ENCODE assay signal across 9 mouse cellular contexts in genomic region chr2:166035725-166036124, GRCm38 (mm10). TPM values are rescaled to one million over a fixed set of nuclear protein-coding genes. Genes with fewer than 3 reads are reported as not detected.
DNase-seq lines count a peak whose midpoint lies in the region; ATAC-seq and TF ChIP-seq lines count a peak whose summit lies in the region.
"Had no signal": no experiment of that assay in that cellular context is flagged by ENCODE, and none has a peak within 500 bp of the region (broad histone marks: within the 10 kb centered on the region; RNA-seq: fewer than 3 reads in every experiment).

No protein-coding gene starts in this region.

- WGBS in liver, embryonic 11.5 days, result 60% methylated on average over 3 of the region's 3 CpGs
- 39% methylated on average over 3 of the region's 3 CpGs for WGBS in lung, postnatal 0 days

- POLR2A ChIA-PET in Patski (lab: Charles Lee), result no interaction called here

- peaks cover 19% of the 10 kb centered on the region for H3K4me1 ChIP-seq in liver, embryonic 11.5 days (replicated peaks; ENCODE audit: control insufficient read depth, insufficient read depth, low read length)
- H3K4me1 ChIP-seq in lung, postnatal 0 days (ENCODE audit: insufficient read depth, low read depth, low read length), result no peaks in the 10 kb centered on the region

- H3K9ac ChIP-seq in liver, embryonic 11.5 days (ENCODE audit: low read depth, low read length), result no peak overlapping the region
- no peak overlapping the region for H3K9ac ChIP-seq in lung, postnatal 0 days (replicated peaks; ENCODE audit: low read depth)
- H3K9ac ChIP-seq: midbrain, embryonic 12.5 days had no signal

- ATAC-seq in liver, embryonic 11.5 days (replicated peaks; ENCODE audit: low FRiP score), result no peak
- no peak for ATAC-seq in Patski
- peak; percentile 59; the same call in 1 of the 2 replicates for ATAC-seq in common myeloid progenitor, adult 5-6 weeks (replicated peaks; ENCODE audit: low read depth, poor library complexity, severe bottlenecking)
- ATAC-seq in lung, postnatal 0 days, result peak; percentile 53

- in situ Hi-C loops in Patski (cut with MboI; ENCODE audit: low pct_unique_long_range_greater_than_20kb), result no loop called here

- peaks cover 3% of the 10 kb centered on the region; the same call in 1 of the 2 replicates for H3K36me3 ChIP-seq in liver, embryonic 11.5 days (ENCODE audit: control insufficient read depth, insufficient read depth, low read length)
- H3K36me3 ChIP-seq in lung, postnatal 0 days (ENCODE audit: insufficient read depth, low read length), result no peaks in the 10 kb centered on the region

- no peaks in the 10 kb centered on the region for H3K27me3 ChIP-seq in liver, embryonic 11.5 days (replicated peaks; ENCODE audit: control insufficient read depth, insufficient read depth, low read length)
- no peaks in the 10 kb centered on the region for H3K27me3 ChIP-seq in Patski
- H3K27me3 ChIP-seq in lung, postnatal 0 days (replicated peaks; ENCODE audit: insufficient read depth, low read length), result no peaks in the 10 kb centered on the region
- H3K27me3 ChIP-seq: midbrain, embryonic 12.5 days had no signal

- peak; percentile 88 for TF ChIP-seq CTCF in Patski (IDR thresholded peaks at IDR 0.05)
- TF ChIP-seq CTCF in lung, postnatal 0 days (IDR thresholded peaks at IDR 0.05), result peak; percentile 80

- intact Hi-C loops in heart, postnatal 10 days (cut with DNase I), result no loop called here

- H3K4me2 ChIP-seq in liver, embryonic 11.5 days, result no peak overlapping the region; the same call in 1 of the 2 replicates
- no peak overlapping the region; the same call in 1 of the 2 replicates for H3K4me2 ChIP-seq in lung, postnatal 0 days (replicated peaks; ENCODE audit: low read depth, low read length)
- H3K4me2 ChIP-seq: midbrain, embryonic 12.5 days had no signal

- H3K27ac ChIP-seq in liver, embryonic 11.5 days (ENCODE audit: low read depth, low read length), result no peak overlapping the region
- 0 out of 2 replicates have a peak overlapping the region, but pooled peaks have one; percentile 51 for H3K27ac ChIP-seq in lung, postnatal 0 days (ENCODE audit: low read length)
- H3K27ac ChIP-seq: midbrain, embryonic 12.5 days had no signal

- no peak overlapping the region for H3K4me3 ChIP-seq in liver, embryonic 11.5 days (ENCODE audit: low read depth, low read length)
- H3K4me3 ChIP-seq in lung, postnatal 0 days (ENCODE audit: low read depth, low read length), result no peak overlapping the region
- H3K4me3 ChIP-seq: midbrain, embryonic 12.5 days had no signal

- DNase-seq in liver (peak; percentile 58), Patski (ENCODE audit: low read depth, low spot score) (no peak)
- DNase-seq in liver, embryonic 11.5 days (ENCODE audit: low spot score), result no peak
- DNase-seq in heart, postnatal 10 days, result peak; percentile 74 to 77
- DNase-seq in lung, postnatal 0 days (ENCODE audit: low spot score), result peak; percentile 90
- peak; percentile 59 to 76 for DNase-seq in thymus, adult 18-20 months
- no peak for DNase-seq in right cerebral cortex, postnatal 10 days (ENCODE audit: low spot score in 2 of 2)

- no peaks in the 10 kb centered on the region for H3K9me3 ChIP-seq in liver, embryonic 11.5 days (ENCODE audit: control insufficient read depth, low read length)
- H3K9me3 ChIP-seq in lung, postnatal 0 days (ENCODE audit: low read length), result no peaks in the 10 kb centered on the region
- H3K9me3 ChIP-seq: midbrain, embryonic 12.5 days had no signal

- CTCF ChIA-PET in Patski (lab: Charles Lee), result interaction anchor here (0.5 to 2.2 kb wide), 12 partner anchors 8 to 113 kb away, joined by 3 to 7 read pairs (median 4); no protein-coding TSS in a partner anchor

- peak; percentile 45; the same call in 1 of the 2 replicates for TF ChIP-seq EP300 in lung, postnatal 0 days (IDR thresholded peaks at IDR 0.05)

RNA-seq across cellular contexts. Expression of gene Ncoa3, which starts 43.3 kb away (rescaled TPM):
- 15.2 and 16.6 TPM in 2 replicates for polyA plus RNA-seq in liver, embryonic 11.5 days (2014; fragmentation: Nextera tagmentation; extraction: Ambion mirVana)
- 22.5 TPM for polyA plus RNA-seq in Patski (2021)
- 26.7 and 39.7 TPM in 2 replicates for total RNA-seq in common myeloid progenitor, adult 5-6 weeks (2017)
- total RNA-seq in heart, postnatal 10 days (2021), result 10 to 100 TPM; 27.6 to 28.4 TPM
- 8.5 and 10.4 TPM in 2 replicates for polyA plus RNA-seq in lung, postnatal 0 days (2015; fragmentation: Nextera tagmentation; extraction: Ambion mirVana)

Comparison
In these comparisons a context has a peak if more than half of its experiments do, and no peak if none do; other contexts are left out.
1. DNase-seq: peak in liver (single experiment), heart, postnatal 10 days (2 of 2), lung, postnatal 0 days (single experiment) and thymus, adult 18-20 months (2 of 2); none in liver, embryonic 11.5 days (single experiment), Patski (single experiment) and right cerebral cortex, postnatal 10 days (0 of 2).
2. ATAC-seq: peak in common myeloid progenitor, adult 5-6 weeks (single experiment) and lung, postnatal 0 days (single experiment); none in liver, embryonic 11.5 days (single experiment) and Patski (single experiment).